Mouse (Mus musculus) 3T3-L1 (cell line): ENCODE data around the gene Nars2.

Experiments
- DNase-seq: peaks from one replicate; pipeline ENCODE4 v3.0.0-alpha.2; 2015; ENCODE audit warnings: low read depth, low spot score

Gene Nars2

DNA sequence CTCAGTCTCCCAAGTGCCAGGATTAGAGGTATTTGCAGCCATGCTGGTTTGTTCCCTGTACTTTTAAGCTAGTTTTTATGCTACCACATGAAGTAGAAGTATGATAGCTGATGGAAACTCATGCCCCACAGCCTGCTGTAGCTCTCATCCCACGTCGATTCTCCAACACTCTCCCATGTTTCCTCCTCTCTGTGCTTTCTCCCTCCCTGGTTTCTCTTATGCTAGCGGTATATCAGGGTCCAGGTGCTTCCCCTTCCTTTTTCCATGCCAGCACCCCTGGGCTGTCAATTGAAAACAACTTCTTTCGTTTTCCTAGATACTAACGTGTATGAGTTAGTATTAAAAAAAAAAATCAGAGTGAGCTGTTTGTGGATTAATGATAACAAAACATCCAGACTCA lies 120.8 kb downstream of the Nars2 start:
- DNase-seq: no peak

GRCm38 (mm10) chr7:97074974-97075373 lies 123.7 kb downstream of the Nars2 start:
- DNase-seq: no peak

- DNase-seq: no peak
These were observed 125.7 kb downstream of the Nars2 start for GRCm38 (mm10) chr7:97076977-97077376.

DNA sequence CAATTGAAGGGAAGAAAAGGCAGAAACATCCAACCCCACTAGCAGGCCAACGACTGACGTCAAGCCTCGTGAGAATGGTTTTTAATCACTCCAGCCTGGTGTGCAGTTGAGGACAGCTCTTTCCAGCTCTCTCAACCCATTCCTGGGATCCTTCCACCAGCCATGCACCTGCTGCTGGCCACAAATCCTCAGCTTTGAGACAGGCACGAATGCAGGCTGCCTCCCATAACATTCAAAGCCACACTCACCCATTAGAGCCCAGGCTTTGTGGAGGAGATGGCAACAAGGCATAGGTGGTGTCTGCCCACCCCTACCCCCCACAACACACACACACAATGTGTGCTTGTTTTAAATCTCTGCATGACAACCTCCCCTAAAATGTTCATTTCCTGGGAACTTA lies 127.4 kb downstream of the Nars2 start:
- DNase-seq: no peak

DNA sequence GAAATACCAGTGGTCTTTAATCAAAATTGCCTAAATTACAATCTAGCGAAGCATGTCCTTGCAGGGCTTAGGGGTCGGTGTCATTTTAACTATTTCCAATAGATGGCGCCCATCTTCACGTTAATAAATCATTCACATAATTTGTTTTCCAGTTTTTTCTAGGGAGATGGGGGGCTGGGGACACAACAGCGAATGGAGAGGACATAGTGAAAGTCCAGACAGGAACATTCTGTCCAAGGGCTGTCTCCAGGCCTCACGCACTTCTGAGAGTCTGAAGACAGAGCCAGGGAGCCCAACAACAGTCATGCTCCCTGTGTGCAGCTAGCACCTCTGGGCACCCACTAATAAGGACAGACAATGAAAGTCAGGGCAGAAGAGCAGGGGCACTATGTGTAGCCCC lies 127.8 kb downstream of the Nars2 start:
- peak; percentile 54 for DNase-seq

DNA sequence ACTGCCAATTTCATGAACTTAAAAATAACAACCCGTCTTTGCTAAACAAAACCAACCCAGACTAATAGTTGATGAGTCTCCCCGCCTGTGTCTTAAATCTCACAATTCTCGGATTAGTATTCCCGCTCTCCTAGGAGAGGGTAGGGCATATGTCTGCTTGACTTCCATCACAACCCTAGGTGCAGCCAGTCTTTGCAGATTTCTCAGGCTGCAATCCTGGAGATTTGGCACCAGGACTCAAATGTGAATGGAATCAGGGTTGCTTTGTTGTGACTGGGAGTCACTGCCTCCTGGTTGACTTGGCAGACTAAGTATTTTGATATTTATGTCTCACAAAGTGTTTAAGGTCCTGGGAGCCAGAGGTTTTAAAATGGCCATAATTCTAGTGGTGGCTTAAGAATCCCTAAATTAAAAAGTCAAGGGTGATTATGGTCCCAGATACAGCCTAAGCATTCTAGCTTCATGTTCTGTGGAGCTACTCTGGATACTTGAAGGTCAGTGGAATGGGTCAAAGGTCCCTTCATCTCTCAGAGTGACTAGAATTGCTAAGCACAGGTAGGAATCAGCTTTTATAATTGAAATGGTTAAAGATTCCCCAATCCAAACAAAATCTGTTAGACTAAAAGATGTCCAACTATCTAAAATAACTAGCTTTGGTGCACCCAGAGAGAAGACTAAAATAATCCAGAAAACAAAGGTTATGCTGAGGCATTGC lies 128.5 kb downstream of the Nars2 start:
- DNase-seq: no peak

DNA sequence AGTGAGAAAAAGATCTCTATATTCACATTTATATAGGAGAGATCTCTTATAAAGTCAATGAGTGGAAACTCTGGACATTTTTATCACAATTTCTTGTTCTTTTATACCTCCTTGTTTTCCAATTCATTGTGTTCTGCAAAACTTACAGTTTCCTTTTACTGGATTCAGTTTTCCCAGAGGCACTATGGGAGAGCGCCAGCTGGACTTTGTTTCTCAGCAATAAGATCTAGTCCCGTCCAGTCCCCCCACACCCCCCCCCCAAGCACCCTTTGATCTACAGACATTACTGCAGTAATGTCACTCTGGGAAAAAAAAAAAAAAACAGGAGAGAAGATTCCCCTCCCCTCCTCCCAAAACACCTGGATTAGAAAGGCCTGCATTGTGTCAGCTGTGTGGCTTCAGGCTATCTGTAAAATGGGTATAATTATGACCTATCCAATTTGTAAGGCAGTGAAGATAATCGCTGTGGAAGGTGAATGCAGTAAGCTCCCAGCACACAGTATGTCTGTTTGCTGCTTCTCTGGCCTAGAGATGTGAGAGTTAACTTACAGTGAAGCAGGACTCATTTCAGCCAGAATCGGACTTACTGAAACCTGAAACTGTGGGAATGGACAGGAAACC lies 129.4 kb downstream of the Nars2 start:
- peak; percentile 50 for DNase-seq

DNA sequence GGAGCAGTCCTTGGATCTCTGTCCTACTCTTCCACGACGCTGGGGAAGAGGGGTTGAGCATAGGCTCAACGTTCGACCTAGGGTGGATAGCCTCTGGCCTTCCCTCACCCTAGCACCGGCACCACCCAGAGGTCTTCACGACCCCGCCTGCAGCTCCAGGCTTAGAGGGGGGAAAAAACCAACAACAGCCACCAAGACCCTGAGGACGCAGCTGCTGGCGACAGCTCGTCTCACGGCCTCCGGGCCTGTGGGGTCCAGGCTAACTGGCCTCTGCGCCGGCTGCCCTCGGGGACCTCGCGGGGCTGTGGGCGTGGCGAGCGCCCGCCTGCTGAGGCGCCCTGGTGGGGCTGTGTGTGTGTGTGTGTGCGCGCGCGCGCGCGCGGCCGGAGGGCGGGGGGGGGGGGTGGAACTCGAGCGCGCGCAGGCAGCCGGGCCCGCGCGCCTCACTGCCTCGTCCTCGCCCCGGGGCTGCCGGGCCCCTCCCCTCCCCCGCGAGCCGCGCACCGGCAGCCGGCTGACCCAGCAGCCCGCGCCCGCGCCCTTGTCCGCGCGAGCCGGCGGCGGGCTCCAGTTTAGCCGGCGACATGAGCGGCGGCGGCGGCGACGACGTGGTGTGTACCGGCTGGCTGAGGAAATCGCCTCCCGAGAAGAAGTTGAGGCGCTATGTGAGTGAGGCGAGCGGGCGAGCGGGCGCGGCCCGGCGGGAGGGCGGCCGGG lies 130.1 kb downstream of the Nars2 start, which contains the start of gene Gab2:
Gab2 (plus strand) TSS at position 345 of the 717 bp plus-strand sequence.
- peak; percentile 18 for DNase-seq

DNA sequence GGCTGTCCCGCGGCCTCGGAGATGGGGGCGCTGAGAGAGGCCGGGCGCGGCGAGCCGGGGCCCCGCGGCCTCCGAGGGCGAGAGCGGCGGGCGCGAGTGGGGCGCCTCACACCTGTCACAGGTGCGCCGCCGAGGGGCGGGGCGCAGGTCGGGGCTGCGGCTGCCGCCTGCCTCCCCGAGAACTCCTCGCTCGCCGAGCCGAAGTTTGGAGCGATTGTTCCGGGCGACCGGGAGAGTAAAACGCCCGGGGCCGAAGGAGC lies 130.6 kb downstream of the Nars2 start:
- DNase-seq: no peak

GRCm38 (mm10) chr7:97082219-97083101 lies 131.2 kb downstream of the Nars2 start:
- peak; percentile 38 for DNase-seq

DNA sequence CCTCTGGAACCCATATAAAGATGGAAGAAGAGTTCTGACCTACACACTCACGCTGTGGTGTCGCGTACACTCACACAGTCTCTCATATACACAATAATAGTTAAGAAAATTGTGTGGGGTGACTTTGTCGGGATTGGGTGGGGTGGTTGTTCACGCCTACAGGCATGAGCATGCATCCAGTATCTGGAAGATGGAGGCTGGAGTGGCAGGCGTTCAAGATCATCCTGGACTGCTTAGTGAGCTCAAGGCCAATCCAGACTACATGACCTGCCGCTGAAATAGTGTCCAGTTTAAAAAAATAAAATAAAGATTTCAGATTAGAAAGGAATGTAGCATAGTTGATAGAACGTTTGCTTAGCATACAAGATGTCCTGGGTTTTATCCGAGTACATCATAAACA lies 132.3 kb downstream of the Nars2 start:
- DNase-seq: no peak

- DNase-seq: peak; percentile 72
These were observed 132.9 kb downstream of the Nars2 start for GRCm38 (mm10) chr7:97084181-97084580.

DNA sequence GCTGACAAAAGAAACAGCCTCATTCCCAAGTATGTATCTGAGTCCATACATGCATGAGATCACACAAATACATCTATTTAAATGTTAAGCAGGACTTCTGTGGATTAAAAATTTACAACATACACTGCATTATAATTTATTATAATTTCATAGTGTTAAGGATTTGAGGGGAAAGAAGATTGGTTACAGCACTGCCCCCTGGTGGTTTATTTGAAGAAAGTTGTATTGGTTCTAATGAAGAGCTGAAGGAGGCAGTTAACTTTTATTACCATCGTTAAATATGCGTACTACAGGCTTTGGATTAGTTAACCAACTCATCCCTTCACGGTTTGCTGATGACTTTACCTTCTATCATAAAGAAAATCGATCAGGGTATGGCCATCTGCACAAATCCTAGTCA lies 134.0 kb downstream of the Nars2 start:
- DNase-seq: peak; percentile 75

DNA sequence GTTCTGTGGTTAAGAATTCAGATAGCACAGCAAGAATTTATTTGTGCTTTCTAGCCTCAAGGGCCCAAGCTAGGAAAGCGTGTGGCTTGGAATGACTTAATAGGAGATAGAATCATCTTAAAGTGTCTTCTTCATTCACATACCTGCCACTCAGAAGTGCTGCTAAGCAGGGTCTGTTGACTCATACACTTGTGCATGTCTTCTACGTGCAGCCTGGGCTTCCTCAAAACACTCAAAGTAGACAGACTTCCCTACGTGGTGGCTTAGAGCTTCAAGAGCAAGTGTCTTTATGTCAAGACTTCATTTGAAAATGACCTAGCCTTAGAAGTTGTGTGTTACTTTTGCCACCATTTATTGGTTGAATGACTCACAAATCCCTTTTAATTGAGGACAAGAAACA lies 142.9 kb downstream of the Nars2 start:
- DNase-seq: no peak

- DNase-seq: no peak
These were observed 156.8 kb downstream of the Nars2 start for GRCm38 (mm10) chr7:97108119-97108518.
